Mouse (Mus musculus) hindbrain, embryonic 10.5 days (tissue): ENCODE data around the gene Faap20. TPM values are rescaled to one million over a fixed set of nuclear protein-coding genes. Genes with fewer than 3 reads are reported as not detected.
A peak's percentile ranks its signal among the peaks of the same experiment; 100 is the strongest.

Source experiments
- DNase-seq: peaks from one replicate; pipeline ENCODE4 v3.0.0-alpha.2; 2017; ENCODE audit warnings: low spot score
- H3K27ac ChIP-seq: fragments of 300-500 bp; sonication (generic); 2 replicates; pipeline ENCODE4 v1.5.1; 2016; ENCODE audit warnings: mild to moderate bottlenecking, moderate library complexity
- H3K27me3 ChIP-seq: fragments of 300-500 bp; sonication (generic); 2 replicates; pipeline ENCODE4 v1.6.1; 2016; ENCODE audit warnings: mild to moderate bottlenecking; ENCODE audit not compliant: poor library complexity, insufficient read depth, severe bottlenecking
- H3K36me3 ChIP-seq: fragments of 300-500 bp; sonication (generic); 2 replicates; pipeline ENCODE4 v1.6.1; 2016; ENCODE audit warnings: mild to moderate bottlenecking, moderate library complexity
- H3K4me1 ChIP-seq: fragments of 300-500 bp; sonication (generic); replicated peaks from 2 replicates; pipeline ENCODE4 v1.6.1; 2016; ENCODE audit warnings: mild to moderate bottlenecking
- H3K4me3 ChIP-seq: fragments of 300-500 bp; sonication (generic); 2 replicates; pipeline ENCODE4 v1.5.1; 2016; ENCODE audit warnings: mild to moderate bottlenecking, moderate library complexity
- H3K9me3 ChIP-seq: fragments of 300-500 bp; sonication (generic); 2 replicates; pipeline ENCODE4 v1.6.1; 2016; ENCODE audit warnings: mild to moderate bottlenecking, moderate library complexity
- WGBS: fragments of 180-500 bp; shearing (Covaris S2); methylation state at CpG from one replicate; pipeline ENCODE4 v1.1.7; 2016; 5-methylcytosine and 5-hydroxymethylcytosine counted together
- polyA plus RNA-seq: library from polyadenylated mRNA; unstranded; fragments of >200 nt; fragmentation: Nextera tagmentation; extraction: Ambion mirVana; gene quantifications from 2 replicates; pipeline ENCODE4 v1.2.1, GENCODE M21; 2016

Gene Faap20
- polyA plus RNA-seq, 1 experiment from 2014 or later: 118 TPM

GRCm38 (mm10) chr4:155267639-155268175 is 18.1 kb downstream of the Faap20 start:
- Histone ChIP-seq H3K27me3 (no peaks in the 10 kb centered on the region), H3K36me3 (no peaks in the 10 kb centered on the region), H3K4me1 (peaks cover 27% of the 10 kb centered on the region), H3K9me3 (no peaks in the 10 kb centered on the region), H3K27ac (peak overlapping the region; percentile 47; the same call in 1 of the 2 replicates), H3K4me3 (no peak overlapping the region)
- whole genome bisulfite sequencing: 66% methylated on average over 12 of the region's 12 CpGs
- peak; percentile 20 for DNase-seq

- Histone ChIP-seq H3K9me3 (no peaks in the 10 kb centered on the region), H3K36me3 (no peaks in the 10 kb centered on the region), H3K27ac (no peak overlapping the region), H3K4me3 (no peak overlapping the region), H3K4me1 (peaks cover 27% of the 10 kb centered on the region), H3K27me3 (no peaks in the 10 kb centered on the region)
- WGBS: 30% methylated on average over 5 of the region's 5 CpGs
- DNase-seq: peak; percentile 65
These were observed 18.8 kb downstream of the Faap20 start for GRCm38 (mm10) chr4:155268382-155268781.

- no peaks in the 10 kb centered on the region for H3K27me3 ChIP-seq
- DNase-seq: no peak
- no peak overlapping the region for H3K4me3 ChIP-seq
- no peak overlapping the region for H3K27ac ChIP-seq
- H3K9me3 ChIP-seq: no peaks in the 10 kb centered on the region
- H3K4me1 ChIP-seq: peaks cover 21% of the 10 kb centered on the region
- no peaks in the 10 kb centered on the region for H3K36me3 ChIP-seq
- 69% methylated on average over 5 of the region's 5 CpGs for WGBS
These were observed 24.8 kb downstream of the Faap20 start for GRCm38 (mm10) chr4:155274451-155274850.

GRCm38 (mm10) chr4:155274851-155275250 is 25.2 kb downstream of the Faap20 start:
- Histone ChIP-seq H3K36me3 (no peaks in the 10 kb centered on the region), H3K4me1 (peaks cover 21% of the 10 kb centered on the region), H3K27me3 (no peaks in the 10 kb centered on the region), H3K4me3 (no peak overlapping the region), H3K27ac (no peak overlapping the region), H3K9me3 (no peaks in the 10 kb centered on the region)
- 68% methylated on average over 3 of the region's 3 CpGs for WGBS
- DNase-seq: no peak

GRCm38 (mm10) chr4:155277963-155278362 is 28.4 kb downstream of the Faap20 start:
- DNase-seq: no peak
- Histone ChIP-seq H3K27me3 (no peaks in the 10 kb centered on the region), H3K4me3 (no peak overlapping the region), H3K27ac (peak overlapping the region; percentile 57), H3K36me3 (no peaks in the 10 kb centered on the region), H3K9me3 (no peaks in the 10 kb centered on the region), H3K4me1 (peaks cover 45% of the 10 kb centered on the region)
- 59% methylated on average over 6 of the region's 6 CpGs for WGBS

- Histone ChIP-seq H3K27me3 (no peaks in the 10 kb centered on the region), H3K9me3 (no peaks in the 10 kb centered on the region), H3K36me3 (no peaks in the 10 kb centered on the region), H3K4me1 (peaks cover 55% of the 10 kb centered on the region), H3K4me3 (no peak overlapping the region), H3K27ac (peak overlapping the region; percentile 57; the same call in 1 of the 2 replicates)
- DNase-seq: no peak
- 84% methylated on average over 8 of the region's 8 CpGs for WGBS
These were observed 29.5 kb downstream of the Faap20 start for GRCm38 (mm10) chr4:155279054-155279453.

GRCm38 (mm10) chr4:155279926-155280767 is 30.5 kb downstream of the Faap20 start:
- H3K27me3 ChIP-seq: no peaks in the 10 kb centered on the region
- no peak for DNase-seq
- no peak overlapping the region for H3K4me3 ChIP-seq
- no peaks in the 10 kb centered on the region for H3K9me3 ChIP-seq
- no peak overlapping the region for H3K27ac ChIP-seq
- H3K36me3 ChIP-seq: no peaks in the 10 kb centered on the region
- 90% methylated on average over 16 of the region's 16 CpGs for WGBS
- H3K4me1 ChIP-seq: peaks cover 58% of the 10 kb centered on the region

- Histone ChIP-seq H3K9me3 (no peaks in the 10 kb centered on the region), H3K36me3 (no peaks in the 10 kb centered on the region), H3K4me1 (peaks cover 61% of the 10 kb centered on the region), H3K27me3 (no peaks in the 10 kb centered on the region), H3K27ac (no peak overlapping the region), H3K4me3 (no peak overlapping the region)
- no peak for DNase-seq
- WGBS: 94% methylated on average over 1 of the region's 1 CpGs
These were observed 31.1 kb downstream of the Faap20 start for GRCm38 (mm10) chr4:155280768-155281121.

- no peak for DNase-seq
- Histone ChIP-seq H3K4me3 (no peak overlapping the region), H3K36me3 (no peaks in the 10 kb centered on the region), H3K27ac (no peak overlapping the region; the same call in 1 of the 2 replicates), H3K27me3 (no peaks in the 10 kb centered on the region), H3K4me1 (peaks cover 61% of the 10 kb centered on the region), H3K9me3 (no peaks in the 10 kb centered on the region)
- 81% methylated on average over 2 of the region's 2 CpGs for WGBS
These were observed 31.6 kb downstream of the Faap20 start for GRCm38 (mm10) chr4:155281227-155281626.

GRCm38 (mm10) chr4:155281652-155282051 is 32.0 kb downstream of the Faap20 start:
- H3K27me3 ChIP-seq: no peaks in the 10 kb centered on the region
- 84% methylated on average over 8 of the region's 8 CpGs for WGBS
- no peak overlapping the region for H3K4me3 ChIP-seq
- no peaks in the 10 kb centered on the region for H3K9me3 ChIP-seq
- peak overlapping the region; percentile 66 for H3K27ac ChIP-seq
- H3K36me3 ChIP-seq: no peaks in the 10 kb centered on the region
- peaks cover 61% of the 10 kb centered on the region for H3K4me1 ChIP-seq
- DNase-seq: no peak

GRCm38 (mm10) chr4:155282231-155282630 is 32.6 kb downstream of the Faap20 start:
- Histone ChIP-seq H3K27ac (peak overlapping the region; percentile 66), H3K9me3 (no peaks in the 10 kb centered on the region), H3K36me3 (no peaks in the 10 kb centered on the region), H3K27me3 (no peaks in the 10 kb centered on the region), H3K4me1 (peaks cover 61% of the 10 kb centered on the region), H3K4me3 (no peak overlapping the region)
- 54% methylated on average over 6 of the region's 6 CpGs for WGBS
- DNase-seq: no peak

GRCm38 (mm10) chr4:155283001-155283503 is 33.5 kb downstream of the Faap20 start:
- Histone ChIP-seq H3K4me1 (peaks cover 54% of the 10 kb centered on the region), H3K27me3 (no peaks in the 10 kb centered on the region), H3K27ac (peak overlapping the region; percentile 81), H3K36me3 (no peaks in the 10 kb centered on the region), H3K9me3 (no peaks in the 10 kb centered on the region), H3K4me3 (peak overlapping the region; percentile 20; the same call in 1 of the 2 replicates)
- 56% methylated on average over 11 of the region's 11 CpGs for WGBS
- DNase-seq: peak; percentile 58

GRCm38 (mm10) chr4:155283585-155283984 is 34.0 kb downstream of the Faap20 start:
- WGBS: 69% methylated on average over 9 of the region's 9 CpGs
- no peak for DNase-seq
- H3K36me3 ChIP-seq: no peaks in the 10 kb centered on the region
- H3K9me3 ChIP-seq: no peaks in the 10 kb centered on the region
- H3K27me3 ChIP-seq: no peaks in the 10 kb centered on the region
- peaks cover 49% of the 10 kb centered on the region for H3K4me1 ChIP-seq
- H3K27ac ChIP-seq: peak overlapping the region; percentile 81
- H3K4me3 ChIP-seq: peak overlapping the region; percentile 20; the same call in 1 of the 2 replicates
